Comparison of ENCODE assay signal across 22 mouse cellular contexts in the genomic region with DNA sequence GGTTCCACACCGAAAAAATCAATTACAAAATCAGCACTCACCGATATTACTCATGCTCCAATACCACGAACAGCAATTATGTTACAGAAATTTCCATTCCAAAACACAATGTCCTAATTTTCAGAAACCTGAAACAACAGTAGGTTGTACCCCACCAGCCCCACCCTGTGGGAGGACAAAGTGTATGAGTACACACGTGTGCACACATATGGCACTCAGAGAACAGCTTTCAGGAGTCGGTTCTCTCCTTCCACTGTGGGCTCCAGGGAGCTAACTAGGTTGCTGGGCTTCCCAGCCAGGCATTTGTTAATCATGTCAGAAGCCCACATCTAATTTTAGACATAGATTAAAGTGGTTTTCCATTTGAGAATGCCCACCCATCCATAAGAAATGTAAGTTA. TPM values are rescaled to one million over a fixed set of nuclear protein-coding genes. Genes with fewer than 3 reads are reported as not detected.
"Had no signal": no experiment of that assay in that cellular context is flagged by ENCODE, and none has a peak within 500 bp of the region (broad histone marks: within the 10 kb centered on the region; RNA-seq: fewer than 3 reads in every experiment).

No protein-coding gene starts in this region.

- H3K27me3 ChIP-seq: limb, embryonic 12.5 days; limb, embryonic 15.5 days; midbrain, embryonic 13.5 days; neural tube, embryonic 13.5 days; stomach, embryonic 15.5 days had no signal

- H3K9ac ChIP-seq: limb, embryonic 12.5 days; limb, embryonic 15.5 days; liver, embryonic 14.5 days; liver, postnatal 0 days; lung, embryonic 14.5 days; midbrain, embryonic 13.5 days; neural tube, embryonic 13.5 days; stomach, embryonic 15.5 days had no signal

- H3K4me1 ChIP-seq: limb, embryonic 12.5 days; limb, embryonic 15.5 days; midbrain, embryonic 13.5 days; neural tube, embryonic 13.5 days; stomach, embryonic 15.5 days had no signal

- H3K27ac ChIP-seq: kidney, postnatal 0 days; limb, embryonic 12.5 days; limb, embryonic 15.5 days; liver, embryonic 14.5 days; macrophage; midbrain, embryonic 13.5 days; neural tube, embryonic 13.5 days; stomach, embryonic 15.5 days had no signal

- H3K9me3 ChIP-seq: limb, embryonic 12.5 days; limb, embryonic 15.5 days; midbrain, embryonic 13.5 days; neural tube, embryonic 13.5 days; stomach, embryonic 15.5 days had no signal

- ATAC-seq: intestine, postnatal 0 days; liver, postnatal 0 days; lung, postnatal 0 days; midbrain, embryonic 13.5 days; midbrain, embryonic 16.5 days had no signal

- H3K4me3 ChIP-seq: limb, embryonic 12.5 days; limb, embryonic 15.5 days; midbrain, embryonic 13.5 days; myocyte; neural tube, embryonic 13.5 days; stomach, embryonic 15.5 days had no signal

- DNase-seq: kidney, adult 2 months; kidney, postnatal 25 days; liver, postnatal 0 days; lung, embryonic 14.5 days; retina, postnatal 1 day; spleen, adult 18-20 months; thymus, postnatal 25 days had no signal

- H3K4me2 ChIP-seq: limb, embryonic 12.5 days; limb, embryonic 15.5 days; liver, embryonic 11.5 days; lung, embryonic 14.5 days; midbrain, embryonic 13.5 days; neural tube, embryonic 13.5 days; stomach, embryonic 15.5 days had no signal

RNA-seq across cellular contexts. Expression of gene Map1a, which starts 45.3 kb away (rescaled TPM):
- total RNA-seq: monocyte, adult 5-6 weeks; neutrophil, adult 5-6 weeks had no signal
